In genomic region chr17:90994247-90994646, GRCm38 (mm10) we compare ENCODE assay signal across 26 mouse cellular contexts.
A peak's percentile ranks its signal among the peaks of the same experiment; 100 is the strongest.
DNase-seq lines count a peak whose midpoint lies in the region; ATAC-seq and TF ChIP-seq lines count a peak whose summit lies in the region.
"Had no signal": no experiment of that assay in that cellular context is flagged by ENCODE, and none has a peak within 500 bp of the region (broad histone marks: within the 10 kb centered on the region; RNA-seq: fewer than 3 reads in every experiment).

No protein-coding gene starts in this region.

- no peak overlapping the region for H3K4me2 ChIP-seq in midbrain, embryonic 11.5 days
- H3K4me2 ChIP-seq in midbrain, embryonic 13.5 days (replicated peaks) = no peak overlapping the region
- H3K4me2 ChIP-seq: embryonic facial prominence, embryonic 13.5 days; embryonic facial prominence, embryonic 15.5 days; forebrain, embryonic 12.5 days had no signal

- H3K36me3 ChIP-seq in midbrain, embryonic 11.5 days (ENCODE audit: control insufficient read depth, insufficient read depth, low read length) = no peaks in the 10 kb centered on the region
- H3K36me3 ChIP-seq in midbrain, embryonic 13.5 days = no peaks in the 10 kb centered on the region
- H3K36me3 ChIP-seq: embryonic facial prominence, embryonic 13.5 days; embryonic facial prominence, embryonic 15.5 days; forebrain, embryonic 10.5 days; forebrain, embryonic 12.5 days; G1E had no signal

- H3K9me3 ChIP-seq in midbrain, embryonic 11.5 days (ENCODE audit: control insufficient read depth, low read length) = no peaks in the 10 kb centered on the region
- H3K9me3 ChIP-seq in midbrain, embryonic 13.5 days = no peaks in the 10 kb centered on the region
- H3K9me3 ChIP-seq: embryonic facial prominence, embryonic 13.5 days; embryonic facial prominence, embryonic 15.5 days; forebrain, embryonic 10.5 days; forebrain, embryonic 12.5 days; G1E had no signal

- peak; percentile 39 for DNase-seq in midbrain, embryonic 11.5 days (ENCODE audit: low spot score, missing footprints)
- DNase-seq in brain, embryonic 14.5 days (ENCODE audit: low read depth) = peak; percentile 12
- no peak for DNase-seq in urinary bladder, postnatal 4 days (ENCODE audit: low spot score in 2 of 2)
- no peak for DNase-seq in heart, postnatal 4 days
- DNase-seq: adrenal gland, adult 2 months; adrenal gland, postnatal 10 days; adrenal gland, postnatal 25 days; cerebellum, adult 11-12 months; cerebellum, adult 2 months; cerebellum, adult 9-10 months; cerebellum, postnatal 10 days; cerebellum, postnatal 25 days; embryo, embryonic 11 days had no signal

- no peak for TF ChIP-seq POLR2A in brain, embryonic 14.5 days (IDR thresholded peaks at IDR 0.05; ENCODE audit: borderline replicate concordance, extremely low read depth, insufficient read depth, insufficient read length, poor library complexity, severe bottlenecking)

- ATAC-seq in midbrain, embryonic 11.5 days (ENCODE audit: low FRiP score) = no peak
- ATAC-seq in midbrain, embryonic 13.5 days = no peak
- peak; percentile 73 for ATAC-seq in granulocyte monocyte progenitor cell, adult 5-6 weeks (replicated peaks; ENCODE audit: poor library complexity, severe bottlenecking)
- peak; percentile 52 for ATAC-seq in megakaryocyte-erythroid progenitor cell, adult 5-6 weeks (replicated peaks; ENCODE audit: low FRiP score, low TSS enrichment, poor library complexity, severe bottlenecking)
- ATAC-seq in CD4-positive, CD25-positive, alpha-beta regulatory T cell, adult 4 months = no peak
- ATAC-seq: forebrain, embryonic 14.5 days; forebrain, embryonic 16.5 days had no signal

- WGBS in midbrain, embryonic 11.5 days = 71% methylated on average over 1 of the region's 1 CpGs
- 71% methylated on average over 1 of the region's 1 CpGs for WGBS in midbrain, embryonic 13.5 days

- H3K9ac ChIP-seq in midbrain, embryonic 11.5 days (ENCODE audit: low read length) = no peak overlapping the region
- no peak overlapping the region for H3K9ac ChIP-seq in midbrain, embryonic 13.5 days (replicated peaks)
- H3K9ac ChIP-seq: embryonic facial prominence, embryonic 13.5 days; embryonic facial prominence, embryonic 15.5 days; forebrain, embryonic 12.5 days had no signal

- H3K4me3 ChIP-seq in midbrain, embryonic 11.5 days (ENCODE audit: low read depth, low read length) = no peak overlapping the region
- no peak overlapping the region for H3K4me3 ChIP-seq in midbrain, embryonic 13.5 days (replicated peaks)
- H3K4me3 ChIP-seq: embryonic facial prominence, embryonic 13.5 days; embryonic facial prominence, embryonic 15.5 days; erythroblast, embryonic 14.5 days; forebrain, embryonic 10.5 days; forebrain, embryonic 12.5 days had no signal

- no peaks in the 10 kb centered on the region for H3K27me3 ChIP-seq in midbrain, embryonic 11.5 days (ENCODE audit: control insufficient read depth, insufficient read depth, low read length)
- no peaks in the 10 kb centered on the region for H3K27me3 ChIP-seq in midbrain, embryonic 13.5 days
- H3K27me3 ChIP-seq: CH12.LX; embryonic facial prominence, embryonic 13.5 days; embryonic facial prominence, embryonic 15.5 days; forebrain, embryonic 12.5 days had no signal

- H3K27ac ChIP-seq in midbrain, embryonic 11.5 days (ENCODE audit: low read depth, low read length) = no peak overlapping the region
- H3K27ac ChIP-seq in midbrain, embryonic 13.5 days = no peak overlapping the region
- H3K27ac ChIP-seq: embryonic facial prominence, embryonic 13.5 days; embryonic facial prominence, embryonic 15.5 days; forebrain, embryonic 10.5 days; forebrain, embryonic 12.5 days had no signal

- H3K4me1 ChIP-seq in midbrain, embryonic 11.5 days (ENCODE audit: control insufficient read depth, insufficient read depth, low read length) = 0 out of 2 replicates have a peak, but pooled peaks cover 4% of the 10 kb centered on the region
- H3K4me1 ChIP-seq in midbrain, embryonic 13.5 days (replicated peaks) = peaks cover 5% of the 10 kb centered on the region
- H3K4me1 ChIP-seq: embryonic facial prominence, embryonic 13.5 days; embryonic facial prominence, embryonic 15.5 days had no signal

- no peak for TF ChIP-seq CTCF in brain, embryonic 14.5 days (IDR thresholded peaks at IDR 0.05; ENCODE audit: borderline replicate concordance, extremely low read depth, insufficient read depth, insufficient read length)

Comparison
In these comparisons a context has a peak if more than half of its experiments do, and no peak if none do; other contexts are left out.
1. ATAC-seq: peak in granulocyte monocyte progenitor cell, adult 5-6 weeks (single experiment) and megakaryocyte-erythroid progenitor cell, adult 5-6 weeks (single experiment); none in midbrain, embryonic 11.5 days (single experiment), midbrain, embryonic 13.5 days (single experiment) and CD4-positive, CD25-positive, alpha-beta regulatory T cell, adult 4 months (single experiment).
2. DNase-seq: peak in midbrain, embryonic 11.5 days (single experiment) and brain, embryonic 14.5 days (single experiment); none in urinary bladder, postnatal 4 days (0 of 2) and heart, postnatal 4 days (single experiment).